Mouse (Mus musculus) c-Kit-positive CD71-positive TER-119-negative erythroid progenitor cells, embryonic 14.5 days (primary cell): ENCODE data around the gene Tmem26.

ENCODE experiments used
- DNase-seq: peaks from one replicate; pipeline ENCODE4 v3.0.0-alpha.2; 2013; ENCODE audit warnings: low read depth

The Tmem26 gene

DNA sequence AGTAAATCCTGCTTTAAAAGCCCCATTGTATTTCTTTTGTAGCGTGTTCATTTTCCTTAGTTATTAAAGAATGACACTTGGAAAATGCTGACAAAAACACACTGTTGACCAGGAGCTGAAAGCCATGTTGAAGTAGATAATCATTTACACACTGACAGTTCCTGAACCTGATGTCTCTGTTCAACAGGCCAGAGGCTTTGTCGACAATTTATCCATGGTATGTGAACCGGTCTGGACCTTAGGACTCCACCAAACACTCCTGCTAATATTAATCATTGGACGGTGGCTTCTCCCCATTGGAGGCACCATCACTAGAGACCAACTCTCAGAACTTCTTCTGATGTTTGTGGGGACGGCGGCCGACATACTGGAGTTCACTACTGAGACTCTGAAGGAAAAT is 27.5 kb downstream of the Tmem26 start:
- DNase-seq, result no peak

DNA sequence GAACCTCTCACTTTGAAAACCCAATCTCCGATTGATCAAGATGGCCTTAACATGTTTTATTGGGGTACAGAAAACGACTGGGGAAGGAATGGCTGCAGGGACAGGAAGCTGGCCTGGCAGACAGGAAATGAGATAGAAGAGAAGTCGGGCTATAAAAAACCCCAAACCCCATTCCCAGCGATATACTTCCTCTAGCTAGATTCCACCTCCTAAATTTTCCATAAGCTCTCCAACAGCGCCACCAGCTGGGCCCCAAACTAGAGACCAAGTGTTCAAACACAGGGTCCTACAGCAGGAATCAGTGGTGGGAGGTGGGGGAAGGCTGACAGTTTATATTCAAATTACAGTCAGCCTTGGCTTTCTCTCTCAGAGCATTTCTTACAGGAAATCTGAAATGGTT is 35.8 kb downstream of the Tmem26 start:
- DNase-seq, result no peak

DNA sequence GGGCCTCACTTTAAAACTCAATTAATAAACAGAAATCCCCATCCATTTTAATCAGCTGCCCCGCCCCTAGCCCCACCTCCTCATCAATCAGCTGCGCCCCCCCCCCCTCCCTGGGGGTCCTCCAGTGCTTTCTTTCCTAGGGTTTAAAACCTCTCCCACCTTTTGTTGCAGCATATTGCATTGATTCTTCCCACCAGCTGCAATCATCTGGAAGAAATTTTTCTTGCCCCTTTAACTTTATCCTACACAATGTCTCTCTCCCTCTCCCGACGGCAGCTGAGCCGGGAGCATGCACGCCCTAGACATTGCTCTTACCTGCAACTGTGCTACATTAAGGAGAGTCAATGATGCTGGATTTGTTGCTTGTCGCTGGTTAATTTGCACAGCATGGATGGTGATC is 36.3 kb downstream of the Tmem26 start:
- DNase-seq, result no peak

DNA sequence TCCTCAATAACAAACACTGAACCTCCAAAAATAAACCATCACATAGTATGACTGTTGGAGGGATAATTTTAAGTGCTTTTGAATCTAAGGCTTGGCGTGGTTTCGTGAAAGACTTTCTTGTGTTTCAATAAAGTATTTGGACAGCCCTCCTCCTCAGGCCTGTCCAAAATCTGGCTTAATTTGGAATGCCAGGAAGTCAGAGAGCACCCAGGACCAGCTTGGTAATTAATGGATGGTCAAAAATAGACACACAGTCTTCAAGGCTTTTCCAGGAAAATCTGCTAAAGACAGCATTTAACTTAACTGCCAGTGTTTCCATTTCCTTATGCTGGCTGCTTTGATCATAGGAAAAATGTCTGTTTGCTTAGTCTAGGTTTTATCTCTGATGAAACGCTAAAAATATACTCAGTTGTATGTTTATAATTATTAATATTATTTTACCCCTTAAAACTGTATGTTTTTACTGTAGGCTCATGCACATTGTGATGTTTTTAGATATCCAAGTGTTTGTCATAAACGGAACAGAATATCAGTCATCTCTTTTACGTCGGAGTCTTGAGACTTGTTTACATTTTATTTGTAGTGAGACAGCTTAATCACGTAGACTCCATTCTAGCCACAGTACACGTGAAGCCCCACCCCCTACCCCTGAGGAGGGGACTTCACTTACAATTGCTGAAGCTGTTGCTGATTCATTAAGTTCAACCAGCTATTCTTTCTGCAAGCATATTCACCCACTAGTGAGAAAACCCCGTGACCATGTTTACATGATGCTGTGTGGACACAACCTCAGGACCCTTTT is 57.8 kb downstream of the Tmem26 start:
- DNase-seq, result no peak

DNA sequence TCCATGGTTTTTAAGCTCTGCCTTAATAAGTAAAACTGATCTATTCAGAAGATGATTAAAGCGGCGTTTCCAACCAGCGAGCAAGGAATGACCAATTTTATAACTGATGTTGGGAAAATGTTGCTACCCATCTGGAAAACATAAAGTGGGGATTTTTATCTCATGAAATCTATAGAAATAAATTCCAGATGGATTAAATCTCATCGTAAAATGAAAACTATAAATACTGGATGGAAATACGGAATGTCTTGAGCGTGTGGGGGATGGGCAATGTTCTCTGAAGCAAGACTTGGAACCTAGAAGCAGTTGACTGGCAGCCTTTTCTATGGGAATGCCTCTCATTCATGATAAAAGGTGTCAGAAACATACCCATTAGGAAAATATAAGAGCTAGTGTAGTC is 59.3 kb downstream of the Tmem26 start:
- no peak for DNase-seq

DNA sequence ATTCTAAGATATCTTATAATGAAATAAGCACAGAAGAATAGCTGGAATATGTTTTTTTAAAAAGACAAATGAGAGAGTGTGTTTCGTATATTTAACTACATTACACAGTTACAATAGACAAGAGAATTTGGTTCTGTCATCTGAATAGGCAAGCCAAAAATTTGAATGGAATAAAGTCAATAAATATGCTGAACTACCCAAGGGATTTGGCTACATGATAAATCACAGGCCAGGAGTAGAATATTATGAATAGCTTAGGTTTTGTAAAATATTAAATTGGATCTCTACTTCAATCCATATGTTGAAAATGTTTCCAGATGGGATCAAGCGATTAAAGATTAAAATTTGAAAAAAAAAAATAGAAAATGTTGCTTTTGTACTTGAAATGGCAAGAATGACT is 60.4 kb downstream of the Tmem26 start:
- DNase-seq, result no peak

DNA sequence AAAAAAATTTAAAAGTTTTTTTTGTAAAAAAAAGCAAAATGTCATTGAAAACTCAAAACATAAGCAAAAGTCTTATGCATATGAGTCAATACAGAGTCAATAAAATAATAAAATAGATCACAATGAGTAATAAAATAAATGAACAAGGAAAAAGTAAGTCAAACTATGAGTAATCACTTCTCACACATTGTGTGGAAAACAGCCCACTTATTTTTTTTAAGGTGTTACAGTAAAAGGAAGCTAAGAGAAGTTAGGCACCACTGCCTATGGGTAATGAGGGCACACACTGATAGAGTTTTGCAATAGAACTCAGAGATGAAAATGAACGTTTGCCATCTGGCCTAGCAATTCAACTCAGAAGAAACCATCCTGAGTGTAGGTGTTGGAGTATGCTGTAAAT is 61.0 kb downstream of the Tmem26 start:
- DNase-seq, result no peak

DNA sequence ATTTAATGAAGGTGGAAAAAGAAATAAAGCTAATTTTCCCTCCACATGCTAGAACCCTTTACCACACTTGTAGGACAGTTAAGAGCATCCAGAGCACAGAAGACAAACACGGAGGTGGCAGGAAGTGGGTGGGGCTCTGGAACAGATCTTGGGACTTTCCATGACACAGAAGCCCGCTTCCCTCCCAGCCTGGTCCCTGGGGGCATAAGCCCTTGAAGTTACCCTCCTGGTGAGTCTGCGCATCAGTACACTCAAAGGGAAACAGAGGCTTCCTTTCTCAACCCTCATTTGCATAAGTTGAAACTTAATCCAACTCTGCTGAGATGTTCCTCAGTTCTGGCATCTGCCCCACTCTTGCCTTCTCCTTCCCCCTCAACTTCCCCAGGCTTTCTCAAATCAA is 72.0 kb downstream of the Tmem26 start:
- no peak for DNase-seq

DNA sequence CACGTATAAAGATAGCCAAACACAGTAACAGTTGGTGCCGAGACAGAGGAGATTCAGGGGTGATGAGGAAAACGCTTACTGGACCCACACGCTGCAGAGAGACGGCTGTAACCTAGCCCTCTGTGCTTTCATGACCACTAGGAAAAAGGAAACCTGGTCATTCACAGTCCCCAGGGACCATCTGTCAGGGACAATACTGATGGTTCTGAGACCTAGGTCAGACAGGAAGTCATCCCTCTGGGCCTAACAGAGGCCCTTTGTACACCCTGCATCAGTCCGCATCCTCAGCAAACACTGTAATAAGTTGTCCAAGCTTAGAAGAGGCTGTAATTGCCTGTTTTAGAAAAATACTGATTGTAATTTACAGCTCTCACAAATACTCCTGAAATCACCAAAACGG is 76.4 kb downstream of the Tmem26 start:
- DNase-seq, result no peak

DNA sequence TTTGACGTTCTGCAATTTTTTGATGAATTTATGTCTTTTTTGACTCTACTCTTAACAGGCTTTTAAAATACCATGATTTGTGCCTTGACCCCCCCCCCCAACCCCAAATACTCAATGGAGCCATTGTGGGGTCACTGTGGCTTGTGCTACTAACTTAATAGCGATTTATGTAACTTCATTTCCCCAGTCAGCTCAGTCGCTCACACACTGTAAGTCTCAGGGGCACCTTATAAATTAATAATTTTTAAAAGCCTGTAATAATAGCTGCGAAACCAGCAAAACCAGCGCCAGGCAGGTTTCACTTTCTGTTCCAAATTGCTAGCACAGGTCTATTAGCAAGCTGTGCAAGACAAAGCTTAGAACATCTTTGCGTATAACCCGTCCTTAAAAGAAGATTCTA is 76.9 kb downstream of the Tmem26 start:
- DNase-seq, result no peak

DNA sequence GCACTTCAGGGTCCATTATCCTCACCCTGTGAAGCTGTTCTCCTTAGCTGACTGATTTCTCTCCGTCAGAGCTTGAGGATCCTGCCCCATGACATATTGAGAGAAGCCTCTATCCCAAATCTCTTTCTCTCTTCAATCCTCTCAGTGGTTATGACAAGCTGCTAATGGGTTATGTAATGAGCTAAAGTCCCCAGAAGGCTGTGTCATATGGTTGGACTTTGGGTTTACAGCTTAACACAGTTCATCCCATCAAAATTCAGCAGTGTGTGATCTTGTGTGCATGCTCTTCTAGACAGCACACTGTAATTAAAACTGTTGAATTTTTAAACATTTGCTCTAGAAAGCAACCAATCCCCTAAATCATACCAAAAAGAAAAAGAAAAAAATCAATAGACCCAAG is 82.9 kb downstream of the Tmem26 start:
- no peak for DNase-seq

DNA sequence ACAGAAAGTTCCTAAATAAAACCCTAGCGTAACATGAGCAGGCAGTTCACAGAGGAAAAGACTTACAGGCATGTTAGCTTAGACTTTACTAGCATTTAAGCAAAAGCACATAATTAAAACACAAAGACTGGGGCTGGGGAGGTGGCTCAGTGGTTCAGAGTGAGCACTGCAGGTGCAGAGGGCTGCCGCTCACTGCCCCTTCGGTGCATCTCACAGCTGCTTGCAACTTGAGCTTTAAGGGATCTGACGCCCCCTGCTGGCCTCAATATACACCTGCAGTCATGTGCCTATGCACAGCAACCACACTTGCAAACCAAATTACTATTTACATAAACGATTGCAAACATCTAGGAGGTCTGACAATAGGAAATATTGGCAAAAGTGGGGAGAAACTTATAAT is 87.5 kb downstream of the Tmem26 start:
- DNase-seq, result no peak

DNA sequence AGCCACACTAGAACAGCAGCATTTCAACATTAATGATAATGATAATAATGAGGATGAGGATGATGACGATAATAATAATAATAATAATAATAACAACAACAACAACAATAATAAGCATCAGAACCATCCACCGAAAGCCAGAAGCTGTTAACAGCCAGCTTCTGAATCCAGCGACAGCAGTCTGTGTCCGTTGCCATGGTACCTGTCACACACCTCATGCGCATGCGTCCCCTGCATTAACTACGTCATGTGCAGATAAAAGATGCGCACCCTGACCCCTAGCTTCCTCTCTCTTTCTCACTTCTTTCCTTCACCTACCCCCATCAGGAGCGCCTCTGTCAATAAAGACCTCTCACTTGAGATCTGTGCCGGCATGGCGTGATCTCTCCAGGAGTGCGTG is 89.3 kb downstream of the Tmem26 start:
- no peak for DNase-seq

DNA sequence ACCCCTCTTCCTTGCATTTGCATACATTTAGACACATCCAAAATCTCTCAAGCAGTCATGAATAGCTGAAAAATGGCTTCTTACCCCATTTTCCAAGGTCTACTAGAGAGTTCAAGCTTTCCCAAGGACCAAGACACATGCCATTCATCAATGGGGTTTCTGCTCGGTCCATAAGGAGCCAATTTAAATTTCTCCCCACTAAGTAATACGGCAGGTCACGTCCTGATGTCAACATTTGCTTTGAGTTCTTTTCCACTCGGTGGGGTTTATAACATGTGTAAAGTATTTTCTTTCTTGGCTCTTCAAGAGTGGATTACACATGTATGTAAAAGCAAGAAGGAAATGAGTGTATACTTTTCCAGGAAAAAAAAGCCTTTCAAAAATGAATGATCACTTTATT is 93.8 kb downstream of the Tmem26 start:
- DNase-seq, result no peak

DNA sequence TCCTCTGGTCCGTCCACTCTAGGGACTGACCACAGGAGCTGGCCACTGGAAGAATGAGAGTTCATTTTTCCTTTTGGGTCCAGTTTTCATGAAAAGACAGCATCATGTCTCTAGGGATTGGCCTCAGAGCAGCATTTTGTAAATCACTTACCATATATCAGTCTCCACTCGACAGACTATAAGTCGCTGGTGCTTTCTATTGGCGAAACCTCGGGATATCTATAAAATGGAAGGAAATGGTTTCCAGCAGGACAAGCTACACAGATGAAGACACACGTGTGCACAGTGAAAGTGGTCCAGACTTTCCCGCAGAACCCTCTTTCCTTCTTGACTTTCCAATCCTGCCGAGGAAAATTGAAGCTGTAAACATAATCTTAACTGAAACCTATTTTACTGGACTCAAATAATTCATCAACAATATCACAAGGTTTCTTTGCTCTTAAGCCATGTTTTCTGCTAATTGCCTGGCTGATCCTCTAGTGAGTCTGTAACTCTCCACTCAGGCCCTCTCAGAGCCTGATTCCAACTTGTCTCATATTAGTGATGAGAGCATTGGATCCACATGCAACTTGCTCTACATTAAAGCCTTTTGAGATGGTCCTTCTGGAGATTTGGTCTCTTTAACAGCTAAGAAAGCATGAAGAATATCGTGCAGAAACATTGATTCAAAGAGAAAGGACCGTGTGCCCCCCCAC is 94.8 kb downstream of the Tmem26 start:
- DNase-seq, result no peak

DNA sequence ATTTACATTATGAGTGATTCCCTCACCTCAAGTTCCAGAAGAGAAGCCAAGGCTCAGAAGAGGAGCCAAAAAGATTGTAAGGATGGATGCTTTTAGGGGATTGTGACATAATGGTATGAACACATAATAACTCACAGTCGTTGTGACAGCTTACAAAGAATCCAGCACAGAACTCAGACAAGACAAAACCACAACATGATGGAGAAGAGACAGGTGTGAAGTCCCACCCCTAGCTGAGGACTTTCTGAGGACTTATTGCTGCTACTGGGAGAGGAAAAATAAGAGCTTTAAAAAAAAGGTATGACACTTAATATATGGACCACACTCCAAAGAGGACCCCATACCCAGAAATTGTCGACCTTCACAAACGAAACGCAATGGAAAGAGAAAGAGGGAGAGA is 101.1 kb downstream of the Tmem26 start:
- DNase-seq, result no peak
